Mouse (Mus musculus) urinary bladder, postnatal 36 days (tissue): ENCODE results near the gene Fiz1.
"Not testable (repeated sequence)": the region's sequence is repeated elsewhere in the genome, so short reads cannot be mapped to it uniquely, and the experiment has no call there.

Source experiments
- DNase-seq, 2 experiments: peaks; one replicate each; pipeline ENCODE4 v3.0.0; 2022; ENCODE audit warnings: low spot score in 2 of 2, mixed read lengths in 1 of 2

The Fiz1 gene

GRCm38 (mm10) chr7:5002876-5003275 is 11.6 kb downstream of the Fiz1 start:
- not testable (repeated sequence) for DNase-seq

GRCm38 (mm10) chr7:4999876-5000275 is 14.6 kb downstream of the Fiz1 start:
- no peak for DNase-seq

DNA sequence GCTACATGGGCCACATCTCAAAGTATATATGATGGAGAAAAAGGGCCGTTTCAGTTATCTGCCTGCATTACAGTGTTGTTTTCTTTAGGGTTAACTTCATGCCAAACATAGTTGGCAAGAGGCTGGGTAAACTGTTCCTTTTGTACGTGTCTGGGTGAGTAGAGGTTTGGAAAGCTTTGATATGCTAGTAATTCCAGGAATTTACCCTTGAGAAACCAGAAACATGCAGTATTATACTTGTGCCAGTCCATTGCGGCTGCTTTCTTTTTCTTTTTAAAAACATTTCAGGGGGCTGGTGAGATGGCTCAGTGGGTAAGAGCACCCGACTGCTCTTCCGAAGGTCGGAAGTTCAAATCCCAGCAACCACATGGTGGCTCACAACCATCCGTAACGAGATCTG is 17.6 kb downstream of the Fiz1 start:
- no peak for DNase-seq

- DNase-seq, result peak; percentile 78 to 91
Observed at GRCm38 (mm10) chr7:4996003-4996895, 18.2 kb downstream of the Fiz1 start, which contains the start of gene Zfp579. Zfp579 (minus strand) TSS chr7:4996158.

GRCm38 (mm10) chr7:4995268-4996002 is 19.1 kb downstream of the Fiz1 start:
- DNase-seq, result no peak

- DNase-seq, result no peak
Observed at GRCm38 (mm10) chr7:4993999-4994788, 20.3 kb downstream of the Fiz1 start.

DNA sequence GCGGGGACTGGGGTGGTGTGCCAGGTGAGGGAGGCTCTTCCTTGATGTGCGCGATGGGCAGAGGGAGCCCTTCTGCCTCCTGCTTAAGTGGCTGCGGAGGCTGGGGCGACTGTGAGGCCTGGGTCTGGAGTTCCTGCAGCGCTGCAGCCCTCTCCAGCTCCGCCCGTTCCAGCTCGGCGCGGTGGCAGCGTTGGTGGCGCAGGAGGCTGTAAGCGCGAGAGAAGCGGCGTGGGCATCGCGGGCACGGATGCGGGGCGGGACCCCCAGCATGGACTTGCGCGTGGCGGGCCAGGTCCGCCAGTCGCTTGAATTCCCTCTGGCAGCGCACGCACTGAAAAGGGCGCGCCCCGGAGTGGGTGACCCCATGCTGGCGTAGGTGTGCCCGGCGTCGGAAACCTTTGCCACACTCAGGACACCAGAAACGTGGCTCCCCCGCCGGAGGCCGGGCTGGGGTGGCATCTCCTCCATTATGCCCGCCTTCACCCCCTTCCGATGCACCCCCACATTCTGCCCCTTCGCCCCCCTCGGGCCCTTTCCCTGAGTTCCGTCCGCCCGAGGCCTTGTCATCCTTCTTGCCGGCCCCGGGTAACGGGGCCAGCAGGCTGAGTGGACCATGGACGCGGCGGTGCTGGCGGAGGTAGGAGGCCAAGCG is 21.0 kb downstream of the Fiz1 start:
- no peak for DNase-seq

DNA sequence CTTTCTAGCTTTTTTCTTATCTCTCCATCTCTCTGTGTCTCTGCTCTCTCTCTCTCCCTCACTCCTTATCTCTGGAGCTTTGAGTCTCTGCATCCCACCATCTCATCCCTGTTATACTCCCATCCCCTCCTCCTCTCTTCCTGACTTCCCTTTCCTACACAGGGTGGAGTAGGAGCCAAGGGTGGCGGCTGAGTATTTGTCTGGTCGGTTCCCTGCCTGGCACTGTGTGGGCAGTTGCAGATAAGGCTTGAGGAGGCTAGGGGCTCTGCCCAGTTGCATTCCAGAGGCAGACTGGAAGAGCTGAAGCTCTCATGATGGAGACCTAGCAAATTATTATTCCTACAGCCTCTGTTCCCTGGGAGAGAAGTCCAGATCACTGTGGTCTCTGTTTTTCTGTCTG is 26.2 kb downstream of the Fiz1 start:
- DNase-seq, result no peak

DNA sequence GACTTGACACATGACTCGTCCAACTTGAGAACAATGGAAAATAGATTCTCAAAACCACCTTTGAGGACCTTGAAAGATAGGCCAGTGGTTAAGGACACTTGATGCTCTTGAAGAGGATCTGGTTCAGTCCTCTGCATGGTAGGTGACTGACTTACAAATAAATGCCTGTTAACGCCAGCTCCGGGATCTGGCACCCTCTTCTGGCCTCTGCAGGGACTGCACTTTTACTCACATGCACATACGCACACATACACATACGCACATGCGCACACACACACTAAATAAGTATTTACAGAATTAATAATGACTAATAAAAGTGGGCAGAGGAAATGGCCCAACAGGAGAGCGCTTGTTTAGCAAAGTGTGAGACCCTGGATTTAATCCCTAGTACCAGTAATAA is 37.7 kb downstream of the Fiz1 start:
- DNase-seq, result no peak

GRCm38 (mm10) chr7:4975455-4975854 is 39.0 kb downstream of the Fiz1 start:
- no peak for DNase-seq

GRCm38 (mm10) chr7:4972321-4973047 is 42.0 kb downstream of the Fiz1 start:
- DNase-seq, result peak; percentile 18 to 53

- DNase-seq, result no peak
Observed at GRCm38 (mm10) chr7:4971710-4972109, 42.8 kb downstream of the Fiz1 start.

- DNase-seq, result no peak
Observed at GRCm38 (mm10) chr7:4971068-4971467, 43.4 kb downstream of the Fiz1 start, which contains the start of gene Sbk3. Sbk3 (minus strand) TSS chr7:4971168.

DNA sequence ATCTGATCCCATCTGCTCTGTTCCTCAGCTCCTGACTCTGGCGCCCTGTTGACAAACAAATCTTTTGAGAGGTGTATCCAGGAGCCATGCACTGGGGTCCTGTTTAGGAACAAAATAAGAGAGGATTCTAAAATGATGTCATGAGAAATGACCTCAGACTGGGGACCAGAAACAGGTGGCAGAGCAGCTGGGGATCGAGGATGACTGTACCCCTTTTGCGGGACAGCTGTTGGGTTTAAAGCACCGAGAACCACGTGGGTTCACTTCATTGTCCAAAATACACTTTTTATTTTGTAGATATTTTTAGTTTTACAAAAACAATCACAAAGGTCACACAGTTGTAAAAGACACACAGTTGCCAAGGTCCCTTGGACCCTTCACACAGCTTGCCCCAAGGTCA is 49.5 kb downstream of the Fiz1 start:
- no peak for DNase-seq

- peak; percentile 67 to 78 for DNase-seq
Observed at GRCm38 (mm10) chr7:4964272-4964671, 50.2 kb downstream of the Fiz1 start, which contains the start of gene Sbk2. Sbk2 (minus strand) TSS chr7:4964406.

DNA sequence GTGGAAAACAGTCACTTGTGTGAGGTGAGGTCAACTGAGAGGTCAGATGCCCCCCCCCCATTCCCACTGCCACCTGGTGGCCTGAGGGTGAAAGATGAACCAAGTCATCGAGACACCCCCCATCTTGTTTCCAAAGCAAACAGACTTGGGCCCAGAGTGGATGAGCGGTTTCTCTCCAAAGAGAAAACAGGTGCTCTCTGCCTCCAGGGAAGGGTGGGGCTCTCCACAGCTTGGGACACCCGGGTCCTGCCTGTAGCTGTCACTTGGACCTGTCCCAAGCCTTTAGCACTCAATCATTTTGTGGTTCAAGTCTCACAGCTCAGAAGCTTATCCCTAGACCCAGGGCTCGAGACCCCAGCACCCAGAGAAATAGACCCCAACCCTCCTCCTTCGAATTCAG is 51.0 kb downstream of the Fiz1 start:
- no peak for DNase-seq

DNA sequence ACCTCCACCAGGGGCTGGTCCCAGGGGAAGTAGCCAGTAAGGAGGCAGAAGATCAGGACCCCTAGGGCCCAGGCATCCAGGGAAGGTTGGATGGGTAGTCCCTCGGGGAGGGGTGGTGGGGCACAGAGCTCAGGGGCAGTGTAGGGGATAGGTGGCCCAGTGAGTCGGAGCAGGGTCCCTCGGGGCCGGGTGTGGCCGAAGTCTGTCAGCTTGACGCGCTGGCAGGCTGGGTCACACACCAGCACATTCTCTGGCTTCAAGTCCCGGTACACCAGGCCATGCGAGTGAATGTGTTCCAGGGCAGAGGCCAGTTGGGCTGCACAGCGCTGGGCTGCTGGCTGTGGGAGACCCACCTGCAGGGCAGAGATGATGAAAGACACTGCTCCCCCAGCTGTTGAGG is 57.1 kb downstream of the Fiz1 start:
- no peak for DNase-seq
